Mouse (Mus musculus): ENCODE measurements around the gene Msh3.

DNA sequence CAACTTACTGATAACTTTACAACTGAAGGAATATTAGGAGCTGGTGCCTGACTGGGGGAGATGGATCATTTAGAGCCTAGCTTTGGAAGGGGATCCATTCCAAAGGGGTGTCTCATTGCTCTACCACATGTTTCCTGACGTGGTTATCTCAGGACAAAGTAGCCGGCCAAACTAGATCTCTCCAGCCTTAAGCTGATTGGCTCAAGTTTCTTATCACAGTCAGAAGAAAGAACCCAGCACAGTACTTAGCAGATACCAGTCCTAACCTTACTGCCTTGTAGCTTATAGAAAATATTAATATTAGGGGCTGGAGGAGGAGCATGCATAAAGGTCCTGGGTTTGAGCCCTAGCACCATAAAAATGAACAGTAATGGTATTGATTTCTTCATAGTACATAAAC is 6.8 kb upstream of the Msh3 start:
- no peak for TF ChIP-seq EP300 (IDR thresholded peaks at IDR 0.05; ENCODE audit: low read depth)
- TF ChIP-seq CTCF (IDR thresholded peaks at IDR 0.05; ENCODE audit: low read depth): no peak

All from liver, embryonic 14.5 days (tissue).